Mouse (Mus musculus) intestine, embryonic 15.5 days (tissue): ENCODE results near the gene Brd4. TPM values are rescaled to one million over a fixed set of nuclear protein-coding genes. Genes with fewer than 3 reads are reported as not detected.

Experiments used
- ATAC-seq: fragments of 200-750 bp; cut with Nextera tagmentation; 2 replicates; pipeline ENCODE4 v1.8.0; 2017; ENCODE audit warnings: moderate TSS enrichment, moderate library complexity
- H3K27ac ChIP-seq: fragments of 300-500 bp; sonication (generic); 2 replicates; pipeline ENCODE4 v1.5.1; 2015; ENCODE audit warnings: mild to moderate bottlenecking, inconsistent platforms
- H3K27me3 ChIP-seq: fragments of 300-500 bp; sonication (generic); replicated peaks from 2 replicates; pipeline ENCODE4 v1.6.1; 2015; ENCODE audit warnings: inconsistent platforms
- H3K36me3 ChIP-seq: fragments of 300-500 bp; sonication (generic); 2 replicates; pipeline ENCODE4 v1.6.1; 2015; ENCODE audit warnings: inconsistent platforms
- H3K4me1 ChIP-seq: fragments of 300-500 bp; sonication (generic); replicated peaks from 2 replicates; pipeline ENCODE4 v1.6.1; 2015; ENCODE audit warnings: inconsistent platforms
- H3K4me2 ChIP-seq: fragments of 300-500 bp; sonication (generic); replicated peaks from 2 replicates; pipeline ENCODE4 v1.6.1; 2015; ENCODE audit warnings: mild to moderate bottlenecking, inconsistent platforms
- H3K4me3 ChIP-seq: fragments of 300-500 bp; sonication (generic); replicated peaks from 2 replicates; pipeline ENCODE4 v1.5.1; 2015; ENCODE audit warnings: inconsistent platforms
- H3K9ac ChIP-seq: fragments of 300-500 bp; sonication (generic); 2 replicates; pipeline ENCODE4 v1.6.1; 2015; ENCODE audit warnings: inconsistent platforms
- H3K9me3 ChIP-seq: fragments of 300-500 bp; sonication (generic); 2 replicates; pipeline ENCODE4 v1.6.1; 2016; ENCODE audit warnings: inconsistent platforms
- WGBS: fragments of 180-500 bp; shearing (Covaris S2); methylation state at CpG from one replicate; pipeline ENCODE4 v1.1.7; 2015; 5-methylcytosine and 5-hydroxymethylcytosine counted together
- polyA plus RNA-seq: library from polyadenylated mRNA; unstranded; fragments of >200 nt; fragmentation: Nextera tagmentation; extraction: Ambion mirVana; gene quantifications from 2 replicates; pipeline ENCODE4 v1.2.1, GENCODE M21; 2015

The Brd4 gene
- polyA plus RNA-seq, 1 experiment from 2014 or later = 68.1 TPM

GRCm38 (mm10) chr17:32269151-32269550, 15.4 kb downstream of the Brd4 start:
- Histone ChIP-seq H3K9me3 (no peaks in the 10 kb centered on the region), H3K4me3 (no peak overlapping the region), H3K27ac (no peak overlapping the region), H3K36me3 (no peaks in the 10 kb centered on the region), H3K4me2 (no peak overlapping the region), H3K4me1 (no peaks in the 10 kb centered on the region), H3K9ac (no peak overlapping the region), H3K27me3 (no peaks in the 10 kb centered on the region)
- no peak for ATAC-seq
- WGBS = 89% methylated on average over 7 of the region's 7 CpGs

GRCm38 (mm10) chr17:32268540-32268960, 16.0 kb downstream of the Brd4 start:
- Histone ChIP-seq H3K4me2 (no peak overlapping the region), H3K9ac (no peak overlapping the region), H3K9me3 (no peaks in the 10 kb centered on the region), H3K4me3 (no peak overlapping the region), H3K27me3 (no peaks in the 10 kb centered on the region), H3K36me3 (no peaks in the 10 kb centered on the region), H3K27ac (no peak overlapping the region), H3K4me1 (no peaks in the 10 kb centered on the region)
- no peak for ATAC-seq
- WGBS = 88% methylated on average over 3 of the region's 3 CpGs

- H3K4me3 ChIP-seq = no peak overlapping the region
- no peak for ATAC-seq
- H3K9ac ChIP-seq = no peak overlapping the region
- H3K36me3 ChIP-seq = no peaks in the 10 kb centered on the region
- H3K9me3 ChIP-seq = no peaks in the 10 kb centered on the region
- no peaks in the 10 kb centered on the region for H3K27me3 ChIP-seq
- no peaks in the 10 kb centered on the region for H3K4me1 ChIP-seq
- no peak overlapping the region for H3K27ac ChIP-seq
- no peak overlapping the region for H3K4me2 ChIP-seq
- WGBS = 86% methylated on average over 2 of the region's 2 CpGs
These were observed 16.4 kb downstream of the Brd4 start for GRCm38 (mm10) chr17:32268096-32268495.

- Histone ChIP-seq H3K27ac (no peak overlapping the region), H3K4me2 (no peak overlapping the region), H3K36me3 (no peaks in the 10 kb centered on the region), H3K9ac (no peak overlapping the region), H3K27me3 (no peaks in the 10 kb centered on the region), H3K4me3 (no peak overlapping the region), H3K9me3 (no peaks in the 10 kb centered on the region), H3K4me1 (no peaks in the 10 kb centered on the region)
- 83% methylated on average over 1 of the region's 1 CpGs for WGBS
- ATAC-seq = no peak
These were observed 16.9 kb downstream of the Brd4 start for GRCm38 (mm10) chr17:32267617-32268016.

- no peak for ATAC-seq
These were observed 20.9 kb downstream of the Brd4 start for GRCm38 (mm10) chr17:32263672-32264071.

GRCm38 (mm10) chr17:32262831-32263559, 21.5 kb downstream of the Brd4 start:
- Histone ChIP-seq H3K4me3 (no peak overlapping the region), H3K27ac (no peak overlapping the region), H3K4me1 (peaks cover 2% of the 10 kb centered on the region; the same call in 1 of the 2 replicates), H3K36me3 (no peaks in the 10 kb centered on the region), H3K4me2 (no peak overlapping the region), H3K9me3 (no peaks in the 10 kb centered on the region), H3K9ac (no peak overlapping the region), H3K27me3 (no peaks in the 10 kb centered on the region)
- 90% methylated on average over 8 of the region's 8 CpGs for WGBS
- no peak for ATAC-seq

More at GRCm38 (mm10) chr17:32263672-32264071, 20.9 kb downstream of the Brd4 start:
- Histone ChIP-seq H3K4me3 (no peak overlapping the region), H3K36me3 (no peaks in the 10 kb centered on the region), H3K4me1 (no peaks in the 10 kb centered on the region), H3K4me2 (no peak overlapping the region), H3K27me3 (no peaks in the 10 kb centered on the region), H3K27ac (no peak overlapping the region), H3K9ac (no peak overlapping the region), H3K9me3 (no peaks in the 10 kb centered on the region)
- WGBS = 91% methylated on average over 2 of the region's 2 CpGs

GRCm38 (mm10) chr17:32258869-32259268, 25.7 kb downstream of the Brd4 start:
- Histone ChIP-seq H3K4me3 (no peak overlapping the region), H3K9ac (no peak overlapping the region), H3K36me3 (no peaks in the 10 kb centered on the region), H3K27ac (no peak overlapping the region), H3K9me3 (no peaks in the 10 kb centered on the region), H3K27me3 (no peaks in the 10 kb centered on the region), H3K4me2 (no peak overlapping the region), H3K4me1 (peaks cover 3% of the 10 kb centered on the region; the same call in 1 of the 2 replicates)
- 97% methylated on average over 2 of the region's 2 CpGs for WGBS
- no peak for ATAC-seq

- Histone ChIP-seq H3K27ac (no peak overlapping the region), H3K9me3 (no peaks in the 10 kb centered on the region), H3K4me2 (no peak overlapping the region), H3K9ac (no peak overlapping the region), H3K4me3 (no peak overlapping the region), H3K4me1 (peaks cover 3% of the 10 kb centered on the region; the same call in 1 of the 2 replicates), H3K27me3 (no peaks in the 10 kb centered on the region), H3K36me3 (no peaks in the 10 kb centered on the region)
- ATAC-seq = no peak
- 70% methylated on average over 6 of the region's 6 CpGs for WGBS
These were observed 26.6 kb downstream of the Brd4 start for GRCm38 (mm10) chr17:32257944-32258343.

- 93% methylated on average over 2 of the region's 2 CpGs for WGBS
These were observed 27.1 kb downstream of the Brd4 start for GRCm38 (mm10) chr17:32257452-32257851.

GRCm38 (mm10) chr17:32256896-32257295, 27.6 kb downstream of the Brd4 start:
- Histone ChIP-seq H3K4me2 (no peak overlapping the region), H3K27me3 (no peaks in the 10 kb centered on the region), H3K4me1 (peaks cover 3% of the 10 kb centered on the region; the same call in 1 of the 2 replicates), H3K27ac (no peak overlapping the region), H3K9me3 (no peaks in the 10 kb centered on the region), H3K9ac (no peak overlapping the region), H3K4me3 (no peak overlapping the region), H3K36me3 (no peaks in the 10 kb centered on the region)
- 84% methylated on average over 2 of the region's 2 CpGs for WGBS
- no peak for ATAC-seq

More at GRCm38 (mm10) chr17:32257452-32257851, 27.1 kb downstream of the Brd4 start:
- Histone ChIP-seq H3K36me3 (no peaks in the 10 kb centered on the region), H3K4me2 (no peak overlapping the region), H3K27me3 (no peaks in the 10 kb centered on the region), H3K9ac (no peak overlapping the region), H3K9me3 (no peaks in the 10 kb centered on the region), H3K27ac (no peak overlapping the region), H3K4me1 (peaks cover 3% of the 10 kb centered on the region; the same call in 1 of the 2 replicates), H3K4me3 (no peak overlapping the region)
- no peak for ATAC-seq

- no peaks in the 10 kb centered on the region for H3K27me3 ChIP-seq
- no peaks in the 10 kb centered on the region for H3K36me3 ChIP-seq
- 95% methylated on average over 2 of the region's 2 CpGs for WGBS
- H3K4me1 ChIP-seq = peaks cover 3% of the 10 kb centered on the region; the same call in 1 of the 2 replicates
- ATAC-seq = no peak
- no peak overlapping the region for H3K27ac ChIP-seq
- H3K9ac ChIP-seq = no peak overlapping the region
- H3K4me3 ChIP-seq = no peak overlapping the region
- H3K4me2 ChIP-seq = no peak overlapping the region
- H3K9me3 ChIP-seq = no peaks in the 10 kb centered on the region
These were observed 31.3 kb downstream of the Brd4 start for GRCm38 (mm10) chr17:32253261-32253660.

GRCm38 (mm10) chr17:32251827-32252470, 32.6 kb downstream of the Brd4 start:
- Histone ChIP-seq H3K4me3 (no peak overlapping the region), H3K4me1 (no peaks in the 10 kb centered on the region), H3K4me2 (no peak overlapping the region), H3K36me3 (no peaks in the 10 kb centered on the region), H3K27ac (no peak overlapping the region), H3K27me3 (no peaks in the 10 kb centered on the region), H3K9me3 (no peaks in the 10 kb centered on the region), H3K9ac (no peak overlapping the region)
- 62% methylated on average over 2 of the region's 2 CpGs for WGBS
- ATAC-seq = no peak
